In the genomic region with DNA sequence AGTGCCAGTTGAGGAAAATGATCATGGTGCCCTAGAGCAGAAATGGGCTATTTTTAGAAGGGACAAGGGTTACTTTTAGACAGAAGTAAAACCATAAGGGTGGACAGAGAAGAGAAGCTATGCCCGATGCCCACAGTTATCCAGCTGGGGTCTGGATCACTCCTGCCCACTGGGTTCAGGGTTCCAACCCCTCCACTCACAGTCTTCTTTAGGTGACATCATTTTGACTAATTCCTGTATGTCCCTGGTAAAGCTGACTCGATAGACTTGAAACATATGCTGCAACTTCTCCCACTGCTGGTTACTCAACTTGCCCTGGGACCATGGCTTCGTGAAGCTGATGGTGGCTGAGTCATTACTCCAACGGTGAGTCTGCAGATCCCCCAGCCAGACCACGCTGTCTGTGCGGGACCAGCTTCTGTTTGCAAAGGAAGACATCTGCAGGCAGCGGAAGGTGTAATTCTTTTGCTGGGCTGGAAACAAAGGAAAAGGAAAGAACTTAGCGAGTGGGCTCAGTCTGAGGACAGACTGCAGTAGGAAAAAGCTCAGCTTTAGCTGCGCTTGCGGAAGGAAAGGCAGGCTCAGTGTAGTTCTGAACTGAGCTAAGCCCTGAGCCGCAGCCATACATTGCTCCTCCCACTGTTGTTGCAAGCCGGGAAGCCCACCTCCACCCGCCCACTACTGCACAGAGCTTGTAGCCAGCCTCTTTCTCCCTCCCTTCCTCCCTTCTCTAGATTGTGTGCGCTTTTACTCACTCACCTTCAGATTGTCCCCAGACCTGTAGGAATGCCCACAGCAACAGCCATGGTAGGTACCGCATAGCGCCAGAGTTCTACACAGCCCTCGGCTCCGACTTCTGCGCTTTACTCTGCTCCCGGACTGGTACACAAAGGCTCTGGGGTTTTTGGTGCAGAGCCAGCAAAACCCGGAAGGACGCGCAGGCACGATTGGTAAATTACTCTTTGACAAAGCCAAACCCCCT, we compare ENCODE assay signal across 8 mouse cellular contexts. TPM values are rescaled to one million over a fixed set of nuclear protein-coding genes. Genes with fewer than 3 reads are reported as not detected.
DNase-seq lines count a peak whose midpoint lies in the region; ATAC-seq lines count a peak whose summit lies in the region.

No protein-coding gene starts in this region.

- ATAC-seq in common myeloid progenitor, adult 5-6 weeks (replicated peaks; ENCODE audit: low read depth, poor library complexity, severe bottlenecking) = peak; percentile 85
- ATAC-seq in megakaryocyte, adult 5-6 weeks (ENCODE audit: poor library complexity, severe bottlenecking) = peak; percentile 79

- peak; percentile 85 for DNase-seq in ZHBTc4 (ENCODE audit: low read depth, low spot score)
- DNase-seq in gastrocnemius, postnatal 10 days = peak; percentile 77
- peak; percentile 61 for DNase-seq in hindlimb bud, embryonic 11.5 days (ENCODE audit: extremely low spot score, low read depth, low spot score)
- peak; percentile 12 to 29 for DNase-seq in left cerebral cortex, adult 8-10 months (ENCODE audit: low spot score in 2 of 2)
- peak; percentile 31 for DNase-seq in right cerebral cortex, adult 18-20 months
- peak; percentile 47 to 54 for DNase-seq in urinary bladder, adult 18-20 months (ENCODE audit: low spot score in 2 of 2)

RNA-seq across cellular contexts. Expression of a gene that starts 0.5 kb away (rescaled TPM):
- total RNA-seq in common myeloid progenitor, adult 5-6 weeks (2017) = 23.9 and 29.4 TPM in 2 replicates
- 10 to 100 TPM in 1 of 2 experiments, 1 to 10 TPM in 1; 6.9 to 12.3 TPM for total RNA-seq in gastrocnemius, postnatal 10 days (2021)
- total RNA-seq in left cerebral cortex, adult 8-10 months (2022) = 1 to 10 TPM in 3 of 4 experiments, under 1 TPM in 1; 0.78 to 1.8 (median 1.3) TPM
- 15.3 and 27.2 TPM in 2 replicates for total RNA-seq in megakaryocyte, adult 5-6 weeks (2015)
- total RNA-seq in megakaryocyte, adult 5-6 weeks (2017) = 16.5 and 18.5 TPM in 2 replicates

Comparison
In these comparisons a context has a peak if more than half of its experiments do, and no peak if none do; other contexts are left out.
1. Peak in every context shown above with its lines: DNase-seq and ATAC-seq.
2. DNase-seq: peak in every context shown above with its lines; median percentile 85 in ZHBTc4; 77 in gastrocnemius, postnatal 10 days; 61 in hindlimb bud, embryonic 11.5 days; 50 in urinary bladder, adult 18-20 months; 31 in right cerebral cortex, adult 18-20 months; 20 in left cerebral cortex, adult 8-10 months.